Mouse (Mus musculus): Measurements from ENCODE around the gene Acads. TPM values are rescaled to one million over a fixed set of nuclear protein-coding genes. Genes with fewer than 3 reads are reported as not detected.
"Not testable (repeated sequence)": the region's sequence is repeated elsewhere in the genome, so short reads cannot be mapped to it uniquely, and the experiment has no call there.

Gene Acads
- total RNA-seq, 2 experiments from 2014 or later = 156 to 220 TPM

GRCm38 (mm10) chr5:115124690-115125089 is 5.5 kb upstream of the Acads start:
- no peak for DNase-seq

DNA sequence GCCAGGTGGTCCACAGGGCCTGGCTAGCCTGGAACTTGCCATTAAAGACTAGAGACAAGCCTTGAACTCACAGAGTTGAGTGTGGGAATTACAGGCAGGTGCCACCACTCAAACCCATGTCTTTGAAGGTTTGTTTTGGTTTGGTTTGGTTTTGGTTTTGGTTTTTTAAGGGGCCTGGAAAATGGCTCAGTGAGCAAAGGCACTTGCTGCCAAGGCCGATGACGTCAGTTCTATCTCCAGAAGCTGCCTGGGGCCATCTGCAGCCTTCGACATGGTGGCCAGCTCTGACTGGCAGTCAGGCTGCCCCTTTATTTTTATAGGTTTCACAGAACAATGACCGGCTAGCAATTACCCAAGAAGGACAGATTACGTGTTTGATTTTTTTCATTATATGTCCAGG is 1.8 kb upstream of the Acads start:
- DNase-seq = peak; percentile 45 to 58

- DNase-seq = no peak
These were observed 1.7 kb downstream of the Acads start for GRCm38 (mm10) chr5:115117467-115117866.

DNA sequence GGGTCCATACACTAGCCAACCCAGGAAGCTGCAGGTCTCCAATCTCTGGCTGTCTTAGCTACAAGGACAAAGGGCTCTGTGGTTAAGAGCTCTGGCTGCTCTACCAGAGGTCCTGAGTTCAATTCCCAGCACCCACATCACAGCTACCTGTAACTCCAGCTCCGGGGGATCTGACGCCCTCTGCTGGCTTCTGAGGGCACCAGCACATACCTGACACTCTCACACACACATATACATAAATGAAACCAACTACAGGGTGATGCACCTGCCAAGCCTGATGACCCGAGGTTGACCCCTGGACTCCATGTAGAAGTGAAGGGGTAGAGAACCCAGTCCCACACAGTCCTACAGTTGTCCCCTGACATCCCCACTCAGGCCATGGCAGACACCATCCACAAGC is 2.7 kb downstream of the Acads start:
- no peak for DNase-seq

DNA sequence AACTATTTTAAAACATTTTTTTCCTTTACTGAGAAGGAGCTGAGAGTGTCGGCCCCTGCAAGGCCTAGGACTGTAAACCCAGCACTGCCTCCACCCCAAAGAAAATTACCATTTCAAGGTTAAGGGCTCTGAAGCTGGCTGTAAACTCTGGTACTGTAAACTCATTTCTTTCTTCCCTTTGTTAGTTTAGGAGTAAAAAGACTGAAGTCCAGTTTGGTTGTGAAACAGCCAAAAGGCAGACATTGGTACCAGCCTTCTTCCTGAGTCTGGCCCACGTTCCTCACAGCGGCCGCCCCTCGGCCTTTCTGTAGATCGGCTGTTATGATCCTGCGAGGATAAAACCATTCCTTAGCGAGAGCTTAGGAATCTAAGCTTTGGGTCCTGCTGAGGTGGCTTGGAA is 4.6 kb downstream of the Acads start:
- no peak for DNase-seq

GRCm38 (mm10) chr5:115113244-115113643 is 5.9 kb downstream of the Acads start:
- no peak for DNase-seq

DNA sequence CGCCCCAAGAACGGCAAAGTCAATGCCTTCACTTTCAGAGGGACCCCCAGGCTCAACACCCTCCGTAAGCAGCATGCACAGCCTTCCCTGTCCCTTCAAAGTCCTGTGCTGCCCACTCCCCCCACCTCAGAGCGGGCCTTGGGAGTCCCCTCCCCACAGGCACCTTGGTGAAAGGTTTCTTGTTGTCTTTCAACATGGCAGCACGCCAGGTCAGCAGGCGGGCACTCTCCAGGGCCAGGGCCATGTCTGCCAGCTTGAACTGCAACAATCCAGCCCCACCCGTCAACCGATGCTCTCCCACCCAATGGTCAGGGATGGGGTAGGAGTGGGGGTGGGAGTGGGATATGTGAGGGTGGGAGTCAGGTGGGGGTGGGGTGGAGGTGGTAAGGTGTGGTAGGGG is 8.0 kb downstream of the Acads start:
- peak in 1 of 2 experiments; percentile 50 for DNase-seq

DNA sequence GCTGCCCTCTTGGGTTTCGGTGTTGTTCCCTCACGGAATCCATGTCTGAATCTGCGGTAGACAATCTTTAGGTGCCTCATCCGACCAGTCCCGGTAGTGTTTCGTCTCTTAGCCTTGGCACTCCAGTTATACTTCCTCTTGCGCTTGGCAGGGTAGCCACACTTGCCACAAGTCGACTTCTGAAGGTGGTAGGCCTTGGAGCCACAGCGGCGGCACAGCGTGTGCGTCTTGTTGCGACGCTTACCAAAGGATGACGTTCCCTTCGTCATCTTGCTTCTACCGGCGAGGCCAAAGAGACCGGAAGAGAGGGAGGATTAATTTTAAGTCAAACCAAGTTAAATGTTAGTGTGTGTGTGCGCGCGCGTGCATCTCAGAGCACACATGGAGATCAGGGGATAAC is 15.9 kb downstream of the Acads start:
- DNase-seq = not testable (repeated sequence)

DNA sequence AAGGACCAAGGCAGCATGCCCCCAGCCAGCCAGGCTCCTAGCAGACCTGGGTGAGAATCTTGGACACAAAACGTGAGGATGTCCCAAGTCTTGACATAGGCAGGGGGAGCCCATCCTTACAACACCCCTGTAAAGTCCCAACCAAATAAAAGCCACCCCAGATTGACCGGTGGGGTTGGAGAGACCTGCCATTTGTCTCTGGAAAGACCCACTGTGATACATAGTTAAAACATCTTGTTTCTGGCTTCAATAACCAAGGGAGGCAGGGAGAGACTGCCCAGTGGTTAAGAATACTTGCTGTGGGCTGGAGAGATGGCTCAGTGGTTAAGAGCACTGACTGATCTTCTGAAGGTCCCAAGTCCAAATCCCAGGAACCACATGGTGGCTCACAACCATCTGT is 16.9 kb downstream of the Acads start:
- DNase-seq = no peak

DNA sequence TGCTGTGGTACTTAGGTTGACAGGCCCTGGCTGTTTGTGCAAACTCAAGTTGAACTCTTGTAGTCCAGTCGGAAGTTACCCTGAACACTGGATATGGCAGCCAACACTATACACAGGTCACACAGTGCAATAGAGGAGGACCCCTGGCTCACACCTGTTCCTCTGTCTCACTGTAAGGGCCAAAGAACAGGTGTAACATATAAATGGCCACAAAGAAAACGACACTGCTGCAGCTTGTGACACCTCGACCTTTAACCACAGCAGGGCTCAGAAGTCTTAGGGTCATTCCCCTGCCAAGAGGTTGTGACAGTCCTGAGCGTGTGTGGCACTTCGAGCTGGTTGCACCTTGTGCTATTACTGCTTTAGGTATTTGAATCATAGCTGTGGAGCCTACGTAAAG is 18.7 kb downstream of the Acads start:
- no peak for DNase-seq

DNA sequence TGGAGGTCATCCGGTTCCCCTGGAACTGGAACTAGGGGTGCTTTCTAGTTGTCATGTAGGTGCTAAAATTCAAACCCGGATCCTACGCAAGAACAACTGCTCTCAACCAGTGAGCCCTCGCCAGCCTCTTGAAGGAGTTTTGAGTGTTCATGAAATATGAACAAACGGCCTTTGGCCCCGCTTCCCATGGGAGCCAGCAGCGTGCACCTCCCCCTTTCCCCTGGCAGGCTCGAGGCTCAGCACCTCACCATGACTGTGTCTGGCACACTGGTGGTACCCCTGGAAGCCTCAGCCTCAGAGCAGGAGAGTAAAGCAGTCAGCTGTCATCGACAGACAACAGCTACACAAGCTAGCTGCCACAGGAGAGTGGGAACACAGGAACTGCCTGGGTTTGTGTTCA is 19.2 kb downstream of the Acads start:
- DNase-seq = peak; percentile 58 to 75

- DNase-seq = no peak
These were observed 19.6 kb downstream of the Acads start for GRCm38 (mm10) chr5:115099530-115099929.

- no peak for DNase-seq
These were observed 21.0 kb downstream of the Acads start, which contains the start of gene Gm10401 for GRCm38 (mm10) chr5:115098195-115098594. Gene Gm10401, minus strand, starts transcription at chr5:115098295.

- no peak for DNase-seq
These were observed 27.4 kb downstream of the Acads start for GRCm38 (mm10) chr5:115091776-115092175.

- no peak for DNase-seq
These were observed 28.1 kb downstream of the Acads start for GRCm38 (mm10) chr5:115091015-115091414.

GRCm38 (mm10) chr5:115089592-115090268 is 29.4 kb downstream of the Acads start:
- no peak for DNase-seq

- no peak for DNase-seq
These were observed 33.5 kb downstream of the Acads start for GRCm38 (mm10) chr5:115085675-115086074.

DNA sequence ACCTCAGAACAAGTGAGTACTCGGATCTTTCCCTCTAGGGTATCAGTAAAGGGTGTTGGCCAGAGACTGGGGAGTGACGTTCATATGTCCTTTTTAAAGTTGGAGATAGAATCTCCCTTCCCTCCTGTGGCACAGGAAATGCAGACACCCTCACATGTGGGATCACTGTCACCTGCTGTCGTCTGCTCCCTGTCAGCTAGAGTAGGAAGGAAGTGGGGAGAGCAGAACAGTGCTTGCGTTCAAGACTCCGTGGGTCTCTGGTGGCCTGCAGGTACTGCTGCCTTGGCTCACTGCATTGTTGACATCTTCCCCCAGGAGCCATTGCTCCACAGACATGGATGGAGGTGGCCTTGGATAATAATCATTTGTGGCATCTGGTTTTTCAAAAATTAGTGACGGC is 35.7 kb downstream of the Acads start:
- DNase-seq = no peak

- DNase-seq = no peak
These were observed 37.5 kb downstream of the Acads start for GRCm38 (mm10) chr5:115081636-115082035.

GRCm38 (mm10) chr5:115076144-115076901 is 42.8 kb downstream of the Acads start:
- peak; percentile 79 to 83 for DNase-seq

GRCm38 (mm10) chr5:115074749-115075148 is 44.4 kb downstream of the Acads start:
- DNase-seq = no peak

DNA sequence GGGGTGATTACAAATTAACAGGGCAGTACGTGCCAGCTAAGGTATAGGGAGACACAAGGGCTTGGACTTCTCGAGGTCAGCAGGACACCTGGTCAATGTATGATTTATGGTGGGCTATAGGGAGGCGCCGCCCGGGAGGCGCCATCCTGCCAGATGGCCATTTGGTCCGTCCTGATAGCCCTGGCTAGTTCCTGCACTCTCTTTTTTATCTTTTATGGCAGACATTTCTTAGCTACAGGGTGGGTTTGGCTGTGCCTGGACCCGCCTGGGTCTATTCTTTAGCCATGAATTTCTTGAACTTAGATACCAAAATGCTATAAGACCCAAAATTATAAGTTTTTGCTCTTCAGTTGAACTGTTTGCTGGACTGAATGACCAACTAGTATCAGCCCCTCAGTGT is 45.8 kb downstream of the Acads start:
- not testable (repeated sequence) for DNase-seq

DNA sequence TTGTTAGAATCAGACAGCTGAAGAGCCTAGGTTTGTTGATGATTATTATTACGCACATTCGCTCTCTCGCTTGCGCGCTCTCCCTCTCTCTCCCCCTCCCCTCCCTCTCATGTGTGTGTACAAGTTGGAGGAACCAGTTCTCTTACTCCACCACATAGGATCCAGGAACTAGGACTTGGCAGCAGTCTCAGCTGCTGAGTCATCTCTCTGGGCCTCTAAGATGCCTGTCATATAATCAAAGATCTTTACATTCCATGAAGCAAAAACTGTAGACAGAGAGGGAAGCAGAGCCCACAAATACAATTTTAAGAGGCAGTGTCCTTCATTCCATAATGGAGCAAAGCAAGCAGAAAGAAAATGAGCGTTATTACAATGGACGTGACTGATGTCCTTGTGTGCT is 47.0 kb downstream of the Acads start:
- DNase-seq = peak; percentile 65 to 70
